ENCODE assay signal across 11 mouse cellular contexts in the genomic region with DNA sequence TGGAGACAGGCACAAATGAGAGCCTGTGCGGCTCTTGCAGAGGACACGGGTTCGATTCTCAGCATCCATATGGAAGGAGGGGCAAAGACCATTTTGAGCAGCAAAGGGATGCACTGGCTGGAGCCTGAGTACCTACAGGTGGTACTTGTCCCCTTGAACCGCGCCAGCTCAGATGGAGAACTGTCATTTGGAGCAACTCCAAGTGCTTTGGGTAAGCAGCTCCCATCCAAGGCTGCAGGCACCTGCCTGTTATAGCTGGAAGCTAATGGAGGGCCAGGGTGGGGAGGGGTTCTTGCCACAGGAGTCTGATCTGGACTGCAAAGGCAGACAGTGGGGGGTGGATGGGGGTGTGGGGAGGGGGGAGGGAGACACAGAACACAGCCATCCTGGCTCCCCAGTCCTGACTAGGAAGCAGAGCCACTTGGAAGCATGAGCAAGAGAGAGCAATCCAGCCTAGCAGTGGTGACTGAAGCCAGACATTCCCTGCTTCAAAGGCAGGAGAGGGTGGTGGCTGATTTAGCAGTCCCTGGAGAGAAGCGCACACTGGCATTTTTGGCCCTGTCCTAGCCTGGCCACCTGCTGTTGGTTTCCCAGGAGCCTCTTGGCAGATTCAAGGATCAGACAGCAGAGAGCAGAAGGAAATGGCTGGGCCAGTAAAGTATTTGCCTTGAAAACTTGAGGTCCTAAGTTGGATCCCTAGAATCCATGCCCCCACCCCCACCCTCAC.
DNase-seq lines count a peak whose midpoint lies in the region; ATAC-seq lines count a peak whose summit lies in the region.
"Had no signal": no experiment of that assay in that cellular context is flagged by ENCODE, and none has a peak within 500 bp of the region (broad histone marks: within the 10 kb centered on the region; RNA-seq: fewer than 3 reads in every experiment).

No protein-coding gene starts in this region.

- H3K27me3 ChIP-seq in forebrain, embryonic 14.5 days (replicated peaks; ENCODE audit: control insufficient read depth, insufficient read depth, low read length) = no peaks in the 10 kb centered on the region
- no peaks in the 10 kb centered on the region; the same call in 1 of the 2 replicates for H3K27me3 ChIP-seq in forebrain, embryonic 12.5 days
- 0 out of 2 replicates have a peak, but pooled peaks cover 2% of the 10 kb centered on the region for H3K27me3 ChIP-seq in intestine, embryonic 16.5 days (replicated peaks; ENCODE audit: control insufficient read depth, insufficient read depth, low read length)
- no peaks in the 10 kb centered on the region for H3K27me3 ChIP-seq in intestine, embryonic 15.5 days (replicated peaks)
- no peaks in the 10 kb centered on the region; the same call in 1 of the 2 replicates for H3K27me3 ChIP-seq in hindbrain, embryonic 16.5 days (replicated peaks; ENCODE audit: control insufficient read depth, insufficient read depth, low read length)
- H3K27me3 ChIP-seq: Patski had no signal

- no peaks in the 10 kb centered on the region for H3K36me3 ChIP-seq in forebrain, embryonic 14.5 days (ENCODE audit: control insufficient read depth, insufficient read depth, low read length)
- no peaks in the 10 kb centered on the region for H3K36me3 ChIP-seq in forebrain, embryonic 12.5 days (replicated peaks)
- no peaks in the 10 kb centered on the region for H3K36me3 ChIP-seq in intestine, embryonic 16.5 days (ENCODE audit: control insufficient read depth, insufficient read depth, low read length)
- no peaks in the 10 kb centered on the region for H3K36me3 ChIP-seq in intestine, embryonic 15.5 days
- no peaks in the 10 kb centered on the region for H3K36me3 ChIP-seq in hindbrain, embryonic 16.5 days (ENCODE audit: control insufficient read depth, insufficient read depth, low read length)

- no peak overlapping the region for H3K4me3 ChIP-seq in forebrain, embryonic 14.5 days (ENCODE audit: low read depth, low read length)
- no peak overlapping the region for H3K4me3 ChIP-seq in forebrain, embryonic 12.5 days (replicated peaks)
- H3K4me3 ChIP-seq in intestine, embryonic 16.5 days (ENCODE audit: low read length) = no peak overlapping the region
- H3K4me3 ChIP-seq in intestine, embryonic 15.5 days (replicated peaks) = no peak overlapping the region
- no peak overlapping the region for H3K4me3 ChIP-seq in hindbrain, embryonic 16.5 days (ENCODE audit: low read length)

- no peaks in the 10 kb centered on the region for H3K9me3 ChIP-seq in forebrain, embryonic 14.5 days (replicated peaks; ENCODE audit: control insufficient read depth, low read length)
- H3K9me3 ChIP-seq in forebrain, embryonic 12.5 days = no peaks in the 10 kb centered on the region
- no peaks in the 10 kb centered on the region for H3K9me3 ChIP-seq in intestine, embryonic 16.5 days (ENCODE audit: control insufficient read depth, low read length)
- H3K9me3 ChIP-seq in intestine, embryonic 15.5 days = no peaks in the 10 kb centered on the region
- H3K9me3 ChIP-seq in hindbrain, embryonic 16.5 days (ENCODE audit: control insufficient read depth, low read length) = no peaks in the 10 kb centered on the region

- no peak for ATAC-seq in forebrain, embryonic 14.5 days
- no peak for ATAC-seq in forebrain, embryonic 12.5 days (ENCODE audit: low FRiP score)
- ATAC-seq in intestine, embryonic 16.5 days = 0 out of 2 replicates have a peak, but pooled peaks have one; percentile 11
- ATAC-seq in intestine, embryonic 15.5 days = no peak
- no peak for ATAC-seq in hindbrain, embryonic 16.5 days
- ATAC-seq in erythroblast, adult 5-6 weeks (replicated peaks; ENCODE audit: low FRiP score, poor library complexity, severe bottlenecking) = no peak
- ATAC-seq: Patski had no signal

- H3K4me1 ChIP-seq in forebrain, embryonic 14.5 days (ENCODE audit: control insufficient read depth, insufficient read depth, low read length) = peaks cover 37% of the 10 kb centered on the region
- H3K4me1 ChIP-seq in forebrain, embryonic 12.5 days = peaks cover 46% of the 10 kb centered on the region
- peaks cover 20% of the 10 kb centered on the region for H3K4me1 ChIP-seq in intestine, embryonic 16.5 days (ENCODE audit: control insufficient read depth, insufficient read depth, low read length)
- H3K4me1 ChIP-seq in intestine, embryonic 15.5 days (replicated peaks) = peaks cover 28% of the 10 kb centered on the region
- H3K4me1 ChIP-seq in hindbrain, embryonic 16.5 days (ENCODE audit: control insufficient read depth, insufficient read depth, low read depth, low read length) = peaks cover 25% of the 10 kb centered on the region

- WGBS in forebrain, embryonic 14.5 days = 55% methylated on average over 6 of the region's 6 CpGs
- 62% methylated on average over 6 of the region's 6 CpGs for WGBS in forebrain, embryonic 12.5 days
- 73% methylated on average over 6 of the region's 6 CpGs for WGBS in intestine, embryonic 16.5 days
- WGBS in intestine, embryonic 15.5 days = 66% methylated on average over 6 of the region's 6 CpGs
- WGBS in hindbrain, embryonic 16.5 days = 59% methylated on average over 6 of the region's 6 CpGs

- H3K27ac ChIP-seq in forebrain, embryonic 14.5 days (ENCODE audit: low read depth, low read length) = 0 out of 2 replicates have a peak overlapping the region, but pooled peaks have one; percentile 21
- no peak overlapping the region for H3K27ac ChIP-seq in forebrain, embryonic 12.5 days
- no peak overlapping the region for H3K27ac ChIP-seq in intestine, embryonic 16.5 days (ENCODE audit: low read length)
- H3K27ac ChIP-seq in intestine, embryonic 15.5 days = no peak overlapping the region
- 0 out of 2 replicates have a peak overlapping the region, but pooled peaks have one; percentile 23 for H3K27ac ChIP-seq in hindbrain, embryonic 16.5 days (ENCODE audit: low read depth, low read length)

- no peak overlapping the region for H3K4me2 ChIP-seq in forebrain, embryonic 14.5 days (ENCODE audit: low read length)
- H3K4me2 ChIP-seq in forebrain, embryonic 12.5 days = no peak overlapping the region
- no peak overlapping the region for H3K4me2 ChIP-seq in intestine, embryonic 16.5 days (ENCODE audit: low read depth, low read length)
- no peak overlapping the region for H3K4me2 ChIP-seq in intestine, embryonic 15.5 days (replicated peaks)
- H3K4me2 ChIP-seq in hindbrain, embryonic 16.5 days (ENCODE audit: low read length) = no peak overlapping the region

- H3K9ac ChIP-seq in forebrain, embryonic 14.5 days (ENCODE audit: low read length) = no peak overlapping the region
- H3K9ac ChIP-seq in forebrain, embryonic 12.5 days = no peak overlapping the region
- no peak overlapping the region for H3K9ac ChIP-seq in intestine, embryonic 16.5 days (ENCODE audit: low read depth, low read length)
- no peak overlapping the region for H3K9ac ChIP-seq in intestine, embryonic 15.5 days
- no peak overlapping the region for H3K9ac ChIP-seq in hindbrain, embryonic 16.5 days (ENCODE audit: low read depth, low read length)

- DNase-seq in forebrain, embryonic 14.5 days (ENCODE audit: low spot score) = no peak
- DNase-seq in cerebellum, adult 9-11 months = peak; percentile 71
- DNase-seq in right cerebral cortex, adult 2 months (ENCODE audit: low spot score in 2 of 2) = no peak
- DNase-seq: kidney, postnatal 10 days; thymus, postnatal 36 days had no signal

Comparison
In these comparisons a context has a peak if more than half of its experiments do, and no peak if none do; other contexts are left out.
1. H3K27ac ChIP-seq: peak in forebrain, embryonic 14.5 days (single experiment) and hindbrain, embryonic 16.5 days (single experiment); none in forebrain, embryonic 12.5 days (single experiment), intestine, embryonic 16.5 days (single experiment) and intestine, embryonic 15.5 days (single experiment).